Mouse (Mus musculus) heart, postnatal 10 days (tissue): ENCODE data around the gene Ift88. TPM values are rescaled to one million over a fixed set of nuclear protein-coding genes. Genes with fewer than 3 reads are reported as not detected.

Experiments used
- DNase-seq, 2 experiments: peaks; one replicate each; pipeline ENCODE4 v3.0.0; 2021
- intact Hi-C: fragments of 180-260 bp; cut with DNase I; formaldehyde crosslinking; loops from one replicate; pipeline ENCODE4 v1.15.1; 2025
- total RNA-seq, 2 experiments: library from RNA; stranded (reverse); gene quantifications; 2 replicates each; pipeline ENCODE4 v1.2.3; 2021

The Ift88 gene
- 1 to 10 TPM; 4.5 to 5.1 TPM for total RNA-seq

GRCm38 (mm10) chr14:57423432-57424211, at the start of gene Ift88:
Gene Ift88, plus strand, starts transcription at chr14:57424062.
- intact Hi-C loops = loop anchor here (2.0 kb wide), 2 partner anchors 25 to 147 kb away; partner anchors contain the start of genes Cryl1 and Eef1akmt1

DNA sequence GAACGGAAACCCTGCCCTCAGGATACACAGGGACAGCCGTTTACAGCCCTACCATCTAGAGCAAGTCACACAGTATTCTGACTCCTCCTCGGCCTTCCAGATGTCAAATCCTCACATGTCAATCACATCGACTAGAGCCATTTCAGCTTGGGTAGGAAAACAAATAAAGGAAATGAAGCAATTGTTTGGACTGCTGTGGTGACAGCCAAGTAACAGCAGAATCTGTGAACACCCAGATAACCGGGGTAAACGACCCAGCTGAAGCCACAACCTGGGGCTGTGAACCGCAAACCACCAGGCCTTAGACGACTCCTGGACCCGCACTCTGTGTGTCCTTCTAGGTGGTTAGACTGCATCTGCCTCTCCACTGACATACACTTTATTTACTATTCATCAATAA, 48.7 kb upstream of the Ift88 start:
- intact Hi-C loops = loop anchor here (10.0 kb wide), 1 partner anchor 1740 kb away; no protein-coding TSS in a partner anchor
- no peak for DNase-seq

More at GRCm38 (mm10) chr14:57423432-57424211, at the start of gene Ift88:
- peak; percentile 95 to 97 for DNase-seq

DNA sequence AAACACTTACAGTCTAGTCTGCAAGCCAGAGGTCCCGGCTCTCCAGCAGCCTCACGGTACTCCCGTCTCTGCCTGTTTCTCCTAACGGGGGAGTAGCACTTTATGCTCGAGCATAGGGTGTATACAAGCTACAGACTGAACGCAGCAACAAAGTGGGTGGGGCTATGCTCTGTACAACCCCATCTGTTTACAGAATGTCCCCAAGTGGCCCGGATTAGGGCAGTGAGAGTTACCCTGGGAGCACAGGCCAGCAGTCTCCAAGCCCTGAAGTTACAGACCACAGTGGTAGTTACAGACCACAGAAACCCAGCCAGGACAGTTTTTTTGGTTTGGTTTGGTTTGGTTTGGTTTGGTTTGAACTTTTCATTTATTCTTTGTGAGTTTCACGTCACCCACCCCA, 47.8 kb upstream of the Ift88 start:
- intact Hi-C loops = loop anchor here (10.0 kb wide), 1 partner anchor 1739 kb away; no protein-coding TSS in a partner anchor

GRCm38 (mm10) chr14:57376956-57377355, 46.9 kb upstream of the Ift88 start:
- intact Hi-C loops = loop anchor here (10.0 kb wide), 1 partner anchor 1738 kb away; no protein-coding TSS in a partner anchor
- no peak for DNase-seq

More for the DNA sequence above, 47.8 kb upstream of the Ift88 start:
- DNase-seq = no peak

DNA sequence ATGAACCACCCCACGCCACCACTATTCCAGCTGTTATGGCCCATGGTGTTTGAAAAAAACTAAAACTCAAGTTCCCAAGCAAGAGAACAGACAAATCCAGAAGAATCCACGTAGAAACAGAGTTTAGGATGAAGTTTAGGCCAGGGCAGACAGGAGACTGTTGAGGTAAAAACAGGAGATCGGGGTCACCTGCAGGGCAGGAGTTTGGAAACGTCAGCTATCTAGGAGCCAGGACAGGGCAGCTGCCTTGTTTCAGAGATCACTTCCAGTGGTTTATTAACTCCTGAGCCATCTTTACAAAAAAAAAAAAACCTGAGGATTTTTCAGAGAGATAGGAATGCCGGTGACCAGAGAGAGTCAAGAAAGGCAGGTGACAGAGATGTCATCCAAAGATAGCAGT, 46.3 kb upstream of the Ift88 start:
- DNase-seq = no peak
- intact Hi-C loops = loop anchor here (10.0 kb wide), 1 partner anchor 1737 kb away; no protein-coding TSS in a partner anchor

DNA sequence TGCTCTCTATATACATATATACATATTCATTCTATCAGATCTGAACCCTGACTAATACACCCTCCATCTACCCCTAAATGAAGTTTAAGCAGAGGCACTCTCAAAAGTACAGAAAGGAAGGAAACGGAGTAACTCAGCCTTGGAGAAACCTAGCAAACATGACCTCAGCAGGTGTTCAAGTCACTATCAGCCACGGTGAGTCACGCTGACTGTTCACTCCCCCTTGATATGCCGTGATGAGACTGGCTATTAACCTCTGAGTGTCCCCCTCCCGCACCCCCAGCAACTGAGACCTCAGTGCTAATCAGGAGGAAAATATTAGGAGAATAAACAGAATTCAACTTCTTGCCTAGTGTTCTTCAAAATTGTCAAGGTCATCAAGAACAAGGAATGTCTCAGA, 38.2 kb upstream of the Ift88 start:
- DNase-seq = no peak
- intact Hi-C loops = no loop called here

DNA sequence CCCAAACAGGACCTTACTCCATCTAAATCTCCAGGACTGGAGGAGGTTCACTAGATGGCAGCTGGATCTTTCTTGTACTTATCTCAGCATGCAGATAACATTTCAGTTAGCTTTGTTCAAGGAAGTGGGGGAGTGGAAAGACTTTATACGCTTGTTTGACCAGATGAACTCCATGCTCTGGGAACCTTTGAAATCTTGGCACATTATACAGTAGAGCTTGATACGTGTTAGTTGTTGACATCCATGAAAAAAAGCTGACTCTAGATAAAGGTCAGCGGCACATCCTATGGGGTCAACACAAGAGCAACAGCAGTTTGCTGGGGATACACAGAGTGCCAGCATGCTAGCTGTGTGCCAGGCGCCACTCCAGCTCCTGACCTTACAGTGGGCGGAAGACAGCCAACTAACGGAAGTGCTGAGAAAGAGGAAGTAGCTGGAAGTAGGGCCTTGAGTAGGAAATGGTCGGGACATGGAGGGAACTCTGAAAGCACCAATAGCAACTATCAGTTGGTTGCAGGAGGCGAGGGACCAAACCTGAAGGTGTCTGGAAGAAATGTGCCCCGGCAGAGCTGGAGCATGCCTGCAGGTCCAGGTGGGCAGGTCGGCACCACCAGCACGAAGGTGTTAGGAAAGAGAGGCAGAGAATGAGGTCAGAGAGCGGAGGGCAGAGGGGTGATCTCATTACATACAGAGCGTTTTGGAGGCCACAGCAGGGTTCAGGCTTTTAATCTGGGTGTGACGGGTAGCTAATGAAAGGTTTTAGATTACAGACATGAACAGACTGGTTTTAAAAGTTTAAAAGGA, 36.9 kb upstream of the Ift88 start:
- peak in 1 of 2 experiments; percentile 33 for DNase-seq
- intact Hi-C loops = no loop called here

- intact Hi-C loops = no loop called here
- DNase-seq = no peak
Measured at GRCm38 (mm10) chr14:57391621-57392020, 32.2 kb upstream of the Ift88 start.

GRCm38 (mm10) chr14:57392278-57392677, 31.6 kb upstream of the Ift88 start:
- intact Hi-C loops = no loop called here
- no peak for DNase-seq

DNA sequence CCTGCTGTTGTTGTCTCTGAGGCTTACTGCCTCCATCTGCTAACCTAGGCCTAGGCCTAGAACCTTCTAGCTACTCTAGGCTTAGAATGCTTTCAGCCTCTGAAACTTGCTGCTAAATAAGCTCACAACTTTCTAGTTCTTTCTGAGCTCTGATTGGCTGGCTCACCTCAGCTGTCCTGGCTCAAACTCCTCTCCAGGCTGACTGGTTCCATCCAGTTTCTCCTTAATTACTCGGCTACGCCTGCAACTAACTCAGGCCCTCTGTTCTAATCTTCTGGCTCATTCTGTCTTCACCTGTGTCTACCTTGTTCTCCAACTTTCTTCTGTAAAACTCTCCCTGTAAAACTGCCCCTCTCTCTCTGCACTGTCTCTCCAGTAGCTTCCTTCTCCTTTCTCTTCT, 28.4 kb upstream of the Ift88 start:
- no peak for DNase-seq
- intact Hi-C loops = no loop called here

DNA sequence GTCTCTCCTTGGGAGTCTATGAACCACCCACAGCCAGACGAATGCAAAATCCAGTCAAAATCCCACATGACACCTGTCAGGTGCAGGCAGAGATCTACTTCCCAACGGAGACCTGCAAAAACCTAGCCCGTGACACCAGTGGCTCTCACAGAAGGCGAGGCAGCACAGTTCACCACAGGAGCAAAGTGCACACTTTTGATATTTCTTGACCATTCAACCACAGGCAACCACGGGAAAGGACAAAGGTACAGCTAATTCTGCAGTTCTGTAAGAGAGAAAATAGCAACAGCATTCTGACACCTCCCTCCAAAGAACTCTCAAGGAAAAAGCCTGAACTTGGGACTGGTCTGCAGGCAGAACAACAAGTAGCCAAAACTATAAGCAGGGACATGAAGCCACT, 26.6 kb upstream of the Ift88 start:
- intact Hi-C loops = no loop called here

GRCm38 (mm10) chr14:57398065-57398757, 25.7 kb upstream of the Ift88 start, which contains the start of gene Cryl1:
Gene Cryl1, minus strand, starts transcription at chr14:57398529.
- peak; percentile 97 to 98 for DNase-seq
- intact Hi-C loops = loop anchor here (2.0 kb wide), 1 partner anchor 25 kb away; no protein-coding TSS in a partner anchor

More for the DNA sequence above, 26.6 kb upstream of the Ift88 start:
- no peak for DNase-seq

- DNase-seq = peak in 1 of 2 experiments; percentile 46
- intact Hi-C loops = loop anchor here (2.0 kb wide), 1 partner anchor 24 kb away; no protein-coding TSS in a partner anchor
Measured at GRCm38 (mm10) chr14:57398813-57399427, 24.9 kb upstream of the Ift88 start.

DNA sequence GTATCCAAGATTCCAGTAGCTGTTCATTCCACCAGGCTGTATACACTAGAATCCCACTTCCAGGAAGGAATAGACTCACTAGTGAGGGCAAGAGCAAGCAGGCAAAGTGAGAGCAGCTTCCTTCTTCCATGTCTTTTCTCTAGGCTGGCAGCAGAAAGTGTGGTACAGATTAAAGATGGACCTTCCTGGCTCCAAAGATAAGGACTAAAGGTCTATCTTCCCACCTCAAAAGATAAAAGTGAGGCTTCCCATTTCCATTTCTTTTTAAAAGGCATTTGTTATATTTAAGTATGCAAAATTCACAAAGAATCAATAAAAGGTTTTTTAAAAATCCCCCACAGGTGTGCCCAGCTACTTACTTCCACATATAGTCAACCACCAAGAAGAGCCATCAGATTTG, 21.0 kb upstream of the Ift88 start:
- intact Hi-C loops = loop anchor here (10.0 kb wide), 1 partner anchor 438 kb away; no protein-coding TSS in a partner anchor
- no peak for DNase-seq

- intact Hi-C loops = loop anchor here (1.0 to 10.0 kb wide), 3 partner anchors 35 to 443 kb away; no protein-coding TSS in a partner anchor
- DNase-seq = peak; percentile 46 to 50
Measured at GRCm38 (mm10) chr14:57407039-57407987, 16.5 kb upstream of the Ift88 start.

- intact Hi-C loops = loop anchor here (5.0 to 10.0 kb wide), 2 partner anchors 301 to 443 kb away; no protein-coding TSS in a partner anchor
- no peak for DNase-seq
Measured at GRCm38 (mm10) chr14:57408100-57408499, 15.8 kb upstream of the Ift88 start.

DNA sequence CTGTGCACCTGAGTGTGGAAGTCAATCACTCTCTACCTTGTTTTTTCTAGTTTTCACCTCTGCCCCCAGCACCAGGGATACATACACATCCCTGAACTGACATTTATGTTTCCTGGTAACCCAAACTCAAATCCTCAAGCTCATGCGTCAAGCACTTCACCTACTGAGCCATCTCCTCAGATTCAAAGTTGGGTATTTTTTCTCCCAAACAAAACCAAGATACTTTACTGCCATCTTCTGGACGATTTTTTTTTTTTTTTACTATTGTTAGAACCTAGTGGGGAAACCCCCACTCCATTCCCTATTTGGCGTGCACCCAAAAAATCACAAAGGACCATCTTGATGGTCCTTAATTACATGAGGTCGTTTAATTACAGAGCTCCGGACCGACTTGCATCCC, 14.8 kb upstream of the Ift88 start:
- intact Hi-C loops = loop anchor here (5.0 to 10.0 kb wide), 2 partner anchors 302 to 444 kb away; no protein-coding TSS in a partner anchor
- DNase-seq = no peak

DNA sequence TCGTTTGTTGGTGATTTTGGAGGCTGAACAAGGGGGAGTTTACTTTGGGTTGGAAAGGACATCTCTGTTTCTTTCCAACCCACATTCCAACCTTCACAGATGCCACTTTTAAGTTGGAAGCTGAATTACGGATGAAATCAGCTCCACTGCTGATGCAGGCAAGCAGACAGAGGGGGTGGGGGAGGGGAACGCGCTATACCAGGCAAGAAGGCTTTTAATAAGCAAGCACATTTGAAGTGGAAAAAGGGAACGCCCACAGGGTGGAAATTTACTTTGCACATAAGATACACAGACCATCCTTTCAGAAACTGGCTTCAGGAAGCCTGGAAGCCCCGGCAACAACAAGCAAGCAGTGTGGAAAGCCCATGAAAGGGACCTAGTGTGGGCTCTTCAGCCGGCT, 11.7 kb upstream of the Ift88 start:
- DNase-seq = no peak
- intact Hi-C loops = no loop called here

- DNase-seq = no peak
- intact Hi-C loops = no loop called here
Measured at GRCm38 (mm10) chr14:57417187-57417586, 6.7 kb upstream of the Ift88 start.
